Mouse (Mus musculus): ENCODE data around the gene Zfp219. TPM values are rescaled to one million over a fixed set of nuclear protein-coding genes. Genes with fewer than 3 reads are reported as not detected.
"Not testable (repeated sequence)": the region's sequence is repeated elsewhere in the genome, so short reads cannot be mapped to it uniquely, and the experiment has no call there.

The Zfp219 gene
- 27.5 and 33.1 TPM in 2 replicates for polyA plus RNA-seq (2011; ENCODE audit: insufficient read length, low read depth, missing spikeins)

- peak; percentile 57; the same call in 1 of the 2 replicates for TF ChIP-seq CTCF (IDR thresholded peaks at IDR 0.05; ENCODE audit: borderline replicate concordance, insufficient read depth, low read length)
- peak; percentile 93 for TF ChIP-seq POLR2A (IDR thresholded peaks at IDR 0.05; ENCODE audit: low read depth, low read length)
- Histone ChIP-seq H3K27ac (ENCODE audit: insufficient read depth, low read length) (peak within 1 kb of the TSS; percentile 96), H3K4me1 (ENCODE audit: control insufficient read depth, insufficient read depth, low read length) (peaks cover 15% of the 10 kb centered on the region), H3K4me3 (ENCODE audit: insufficient read depth, low read length) (peak within 1 kb of the TSS; percentile 79)
Observed at GRCm38 (mm10) chr14:52020486-52021137, at the start of gene Zfp219. Gene Zfp219, minus strand, starts transcription at chr14:52020733.

- H3K4me1 ChIP-seq (ENCODE audit: control insufficient read depth, insufficient read depth, low read length) = no peaks in the 10 kb centered on the region
- no peak overlapping the region for H3K4me3 ChIP-seq (ENCODE audit: insufficient read depth, low read length)
- no peak for TF ChIP-seq CTCF (IDR thresholded peaks at IDR 0.05; ENCODE audit: borderline replicate concordance, insufficient read depth, low read length)
- TF ChIP-seq POLR2A (IDR thresholded peaks at IDR 0.05; ENCODE audit: low read depth, low read length) = no peak
- no peak overlapping the region for H3K27ac ChIP-seq (ENCODE audit: insufficient read depth, low read length)
Observed at GRCm38 (mm10) chr14:52066135-52066534, 45.6 kb upstream of the Zfp219 start.

- no peak overlapping the region for H3K27ac ChIP-seq (ENCODE audit: insufficient read depth, low read length)
- TF ChIP-seq CTCF (IDR thresholded peaks at IDR 0.05; ENCODE audit: borderline replicate concordance, insufficient read depth, low read length) = no peak
- H3K4me1 ChIP-seq (ENCODE audit: control insufficient read depth, insufficient read depth, low read length) = no peaks in the 10 kb centered on the region
- no peak overlapping the region for H3K4me3 ChIP-seq (ENCODE audit: insufficient read depth, low read length)
Observed at GRCm38 (mm10) chr14:52061798-52062197, 41.3 kb upstream of the Zfp219 start.

GRCm38 (mm10) chr14:52060800-52061199 lies 40.3 kb upstream of the Zfp219 start:
- no peak for TF ChIP-seq CTCF (IDR thresholded peaks at IDR 0.05; ENCODE audit: borderline replicate concordance, insufficient read depth, low read length)
- no peak for TF ChIP-seq POLR2A (IDR thresholded peaks at IDR 0.05; ENCODE audit: low read depth, low read length)
- Histone ChIP-seq H3K4me3 (ENCODE audit: insufficient read depth, low read length) (no peak overlapping the region), H3K4me1 (ENCODE audit: control insufficient read depth, insufficient read depth, low read length) (no peaks in the 10 kb centered on the region), H3K27ac (ENCODE audit: insufficient read depth, low read length) (no peak overlapping the region)

- H3K4me1 ChIP-seq (ENCODE audit: control insufficient read depth, insufficient read depth, low read length) = no peaks in the 10 kb centered on the region
- H3K27ac ChIP-seq (ENCODE audit: insufficient read depth, low read length) = no peak overlapping the region
- no peak overlapping the region for H3K4me3 ChIP-seq (ENCODE audit: insufficient read depth, low read length)
- TF ChIP-seq CTCF (IDR thresholded peaks at IDR 0.05; ENCODE audit: borderline replicate concordance, insufficient read depth, low read length) (no peak), POLR2A (IDR thresholded peaks at IDR 0.05; ENCODE audit: low read depth, low read length) (no peak)
Observed at GRCm38 (mm10) chr14:52059982-52060381, 39.4 kb upstream of the Zfp219 start.

GRCm38 (mm10) chr14:52052720-52053119 lies 32.2 kb upstream of the Zfp219 start:
- not testable (repeated sequence) for H3K4me3 ChIP-seq (ENCODE audit: insufficient read depth, low read length); H3K27ac ChIP-seq (ENCODE audit: insufficient read depth, low read length); H3K4me1 ChIP-seq (ENCODE audit: control insufficient read depth, insufficient read depth, low read length)

GRCm38 (mm10) chr14:52045966-52046565 lies 25.5 kb upstream of the Zfp219 start:
- H3K4me3 ChIP-seq (ENCODE audit: insufficient read depth, low read length) = no peak overlapping the region
- no peaks in the 10 kb centered on the region; the same call in 1 of the 2 replicates for H3K4me1 ChIP-seq (ENCODE audit: control insufficient read depth, insufficient read depth, low read length)
- no peak overlapping the region for H3K27ac ChIP-seq (ENCODE audit: insufficient read depth, low read length)
- TF ChIP-seq POLR2A (IDR thresholded peaks at IDR 0.05; ENCODE audit: low read depth, low read length) (no peak), CTCF (IDR thresholded peaks at IDR 0.05; ENCODE audit: borderline replicate concordance, insufficient read depth, low read length) (no peak)

- TF ChIP-seq CTCF (IDR thresholded peaks at IDR 0.05; ENCODE audit: borderline replicate concordance, insufficient read depth, low read length) (no peak), POLR2A (IDR thresholded peaks at IDR 0.05; ENCODE audit: low read depth, low read length) (no peak)
- Histone ChIP-seq H3K4me1 (ENCODE audit: control insufficient read depth, insufficient read depth, low read length) (no peaks in the 10 kb centered on the region; the same call in 1 of the 2 replicates), H3K27ac (ENCODE audit: insufficient read depth, low read length) (no peak overlapping the region), H3K4me3 (ENCODE audit: insufficient read depth, low read length) (no peak overlapping the region)
Observed at GRCm38 (mm10) chr14:52044901-52045678, 24.6 kb upstream of the Zfp219 start.

GRCm38 (mm10) chr14:52043446-52043845 lies 22.9 kb upstream of the Zfp219 start:
- no peak overlapping the region for H3K27ac ChIP-seq (ENCODE audit: insufficient read depth, low read length)
- no peak overlapping the region for H3K4me3 ChIP-seq (ENCODE audit: insufficient read depth, low read length)
- H3K4me1 ChIP-seq (ENCODE audit: control insufficient read depth, insufficient read depth, low read length) = no peaks in the 10 kb centered on the region; the same call in 1 of the 2 replicates
- TF ChIP-seq CTCF (IDR thresholded peaks at IDR 0.05; ENCODE audit: borderline replicate concordance, insufficient read depth, low read length) (no peak), POLR2A (IDR thresholded peaks at IDR 0.05; ENCODE audit: low read depth, low read length) (no peak)

GRCm38 (mm10) chr14:52042359-52042758 lies 21.8 kb upstream of the Zfp219 start, which contains the start of gene Olfr221:
Gene Olfr221, minus strand, starts transcription at chr14:52042459.
- H3K4me3 ChIP-seq (ENCODE audit: insufficient read depth, low read length); H3K4me1 ChIP-seq (ENCODE audit: control insufficient read depth, insufficient read depth, low read length); H3K27ac ChIP-seq (ENCODE audit: insufficient read depth, low read length): not testable (repeated sequence)
